In the genomic region with DNA sequence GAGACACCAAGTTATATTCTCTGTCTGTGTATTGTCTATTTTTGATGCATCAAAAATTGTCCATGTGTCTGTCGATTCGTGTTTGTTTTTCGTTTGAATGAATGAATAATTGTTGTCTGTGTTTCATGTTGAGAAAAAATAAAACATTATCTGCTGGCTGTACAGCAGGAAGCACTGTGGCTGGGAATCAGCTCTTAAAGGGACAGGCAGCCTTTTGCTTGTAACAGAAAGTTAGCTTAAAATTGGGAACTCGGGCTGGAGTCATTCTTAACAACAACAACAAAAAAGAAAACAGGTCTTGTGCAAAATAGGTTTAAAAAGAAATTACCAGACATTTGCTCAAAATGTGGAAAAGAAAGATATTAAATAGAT, we compare ENCODE assay signal across 9 mouse cellular contexts. TPM values are rescaled to one million over a fixed set of nuclear protein-coding genes. Genes with fewer than 3 reads are reported as not detected.
A peak's percentile ranks its signal among the peaks of the same experiment; 100 is the strongest.
DNase-seq lines count a peak whose midpoint lies in the region; ATAC-seq lines count a peak whose summit lies in the region.
"Had no signal": no experiment of that assay in that cellular context is flagged by ENCODE, and none has a peak within 500 bp of the region (broad histone marks: within the 10 kb centered on the region; RNA-seq: fewer than 3 reads in every experiment).

No protein-coding gene starts in this region.

- H3K4me1 ChIP-seq in heart, embryonic 15.5 days (replicated peaks) = peaks cover 5% of the 10 kb centered on the region; the same call in 1 of the 2 replicates
- H3K4me1 ChIP-seq in embryonic facial prominence, embryonic 11.5 days (ENCODE audit: control insufficient read depth, insufficient read depth, low read length) = no peaks in the 10 kb centered on the region
- H3K4me1 ChIP-seq in hindbrain, embryonic 14.5 days (replicated peaks; ENCODE audit: control insufficient read depth, insufficient read depth, low read length) = no peaks in the 10 kb centered on the region

- no peak for ATAC-seq in heart, embryonic 15.5 days (replicated peaks; ENCODE audit: insufficient number of reproducible peaks, insufficient read depth, low FRiP score, low read depth)
- no peak; the same call in 1 of the 2 replicates for ATAC-seq in embryonic facial prominence, embryonic 11.5 days (replicated peaks; ENCODE audit: insufficient number of reproducible peaks, low FRiP score, low TSS enrichment, low read depth)
- peak; percentile 57; the same call in 1 of the 2 replicates for ATAC-seq in hindbrain, embryonic 14.5 days (ENCODE audit: low FRiP score)
- peak; percentile 42 for ATAC-seq in megakaryocyte-erythroid progenitor cell, adult 5-6 weeks (replicated peaks; ENCODE audit: low FRiP score, low TSS enrichment, poor library complexity, severe bottlenecking)

- H3K9ac ChIP-seq in heart, embryonic 15.5 days = no peak overlapping the region
- H3K9ac ChIP-seq in embryonic facial prominence, embryonic 11.5 days (replicated peaks; ENCODE audit: low read length) = peak overlapping the region; percentile 80
- H3K9ac ChIP-seq in hindbrain, embryonic 14.5 days = peak overlapping the region; percentile 61; the same call in 1 of the 2 replicates

- H3K27me3 ChIP-seq in heart, embryonic 15.5 days = no peaks in the 10 kb centered on the region
- no peaks in the 10 kb centered on the region for H3K27me3 ChIP-seq in embryonic facial prominence, embryonic 11.5 days (ENCODE audit: control insufficient read depth, insufficient read depth, low read length)
- no peaks in the 10 kb centered on the region for H3K27me3 ChIP-seq in hindbrain, embryonic 14.5 days (ENCODE audit: control insufficient read depth, insufficient read depth, low read length)

- DNase-seq in heart, postnatal 36 days = no peak
- DNase-seq in embryonic facial prominence, embryonic 11.5 days (ENCODE audit: low spot score) = no peak
- no peak for DNase-seq in hindbrain, embryonic 14.5 days (ENCODE audit: low spot score)
- DNase-seq in gastrocnemius, postnatal 25 days = no peak
- DNase-seq in embryo, embryonic 10 days (ENCODE audit: low spot score) = no peak
- no peak for DNase-seq in adrenal gland, adult 2 months

- no peaks in the 10 kb centered on the region for H3K36me3 ChIP-seq in heart, embryonic 15.5 days
- H3K36me3 ChIP-seq in embryonic facial prominence, embryonic 11.5 days (replicated peaks; ENCODE audit: control insufficient read depth, insufficient read depth, low read depth, low read length) = no peaks in the 10 kb centered on the region
- no peaks in the 10 kb centered on the region for H3K36me3 ChIP-seq in hindbrain, embryonic 14.5 days (replicated peaks; ENCODE audit: control insufficient read depth, insufficient read depth)

- H3K4me3 ChIP-seq in heart, embryonic 15.5 days = peak overlapping the region; percentile 81
- H3K4me3 ChIP-seq in embryonic facial prominence, embryonic 11.5 days (ENCODE audit: low read depth, low read length) = peak overlapping the region; percentile 49
- peak overlapping the region; percentile 69 for H3K4me3 ChIP-seq in hindbrain, embryonic 14.5 days (replicated peaks; ENCODE audit: low read length)

- intact Hi-C loops in heart, postnatal 36 days (cut with DNase I) = no loop called here

- WGBS in heart, embryonic 15.5 days = 1% methylated on average over 4 of the region's 4 CpGs
- 4% methylated on average over 4 of the region's 4 CpGs for WGBS in embryonic facial prominence, embryonic 11.5 days
- WGBS in hindbrain, embryonic 14.5 days = under 1% methylated on average over 4 of the region's 4 CpGs

- peak overlapping the region; percentile 89 for H3K27ac ChIP-seq in heart, embryonic 15.5 days
- peak overlapping the region; percentile 87; the same call in 1 of the 2 replicates for H3K27ac ChIP-seq in embryonic facial prominence, embryonic 11.5 days (replicated peaks; ENCODE audit: low read depth, low read length)
- no peak overlapping the region for H3K27ac ChIP-seq in hindbrain, embryonic 14.5 days

- peak overlapping the region; percentile 98 for H3K4me2 ChIP-seq in heart, embryonic 15.5 days
- peak overlapping the region; percentile 56 for H3K4me2 ChIP-seq in embryonic facial prominence, embryonic 11.5 days (ENCODE audit: low read depth, low read length)
- H3K4me2 ChIP-seq in hindbrain, embryonic 14.5 days (replicated peaks) = peak overlapping the region; percentile 84

- no peaks in the 10 kb centered on the region for H3K9me3 ChIP-seq in heart, embryonic 15.5 days (replicated peaks)
- H3K9me3 ChIP-seq in embryonic facial prominence, embryonic 11.5 days (replicated peaks; ENCODE audit: control insufficient read depth, low read length) = no peaks in the 10 kb centered on the region
- H3K9me3 ChIP-seq in hindbrain, embryonic 14.5 days (ENCODE audit: control insufficient read depth, low read length) = no peaks in the 10 kb centered on the region

RNA-seq across cellular contexts. Expression of gene Olfr725, which starts 22.5 kb away (rescaled TPM):
- polyA plus RNA-seq in heart, embryonic 15.5 days (2015; fragmentation: Nextera tagmentation; extraction: Ambion mirVana) = not detected in 2 replicates
- not detected for total RNA-seq in heart, postnatal 36 days (2021)
- polyA plus RNA-seq in embryonic facial prominence, embryonic 11.5 days (2014; fragmentation: Nextera tagmentation; extraction: Ambion mirVana) = not detected in 2 replicates
- not detected in 2 replicates for polyA plus RNA-seq in hindbrain, embryonic 14.5 days (2014; fragmentation: Nextera tagmentation; extraction: Ambion mirVana)
- total RNA-seq in megakaryocyte-erythroid progenitor cell, adult 5-6 weeks (2014; fragmentation: Nextera tagmentation) = not detected in 2 replicates
- not detected in 2 replicates for total RNA-seq in megakaryocyte-erythroid progenitor cell, adult 5-6 weeks (2017)
- total RNA-seq in gastrocnemius, postnatal 25 days (2021) = not detected
- total RNA-seq in adrenal gland, adult 2 months (2021) = not detected
- polyA plus RNA-seq in adrenal gland, adult 2 months (2012; rRNA removed) = not detected in 2 replicates
- total RNA-seq: MEL had no signal

RNA-seq across cellular contexts. Expression of gene Olfr726, which starts 28.0 kb away (rescaled TPM):
- not detected in 2 replicates for polyA plus RNA-seq in heart, embryonic 15.5 days (2015; fragmentation: Nextera tagmentation; extraction: Ambion mirVana)
- not detected for total RNA-seq in heart, postnatal 36 days (2021)
- not detected in 2 replicates for polyA plus RNA-seq in embryonic facial prominence, embryonic 11.5 days (2014; fragmentation: Nextera tagmentation; extraction: Ambion mirVana)
- polyA plus RNA-seq in hindbrain, embryonic 14.5 days (2014; fragmentation: Nextera tagmentation; extraction: Ambion mirVana) = not detected in 2 replicates
- not detected in 2 replicates for total RNA-seq in megakaryocyte-erythroid progenitor cell, adult 5-6 weeks (2014; fragmentation: Nextera tagmentation)
- total RNA-seq in megakaryocyte-erythroid progenitor cell, adult 5-6 weeks (2017) = not detected in 2 replicates
- total RNA-seq in gastrocnemius, postnatal 25 days (2021) = not detected
- total RNA-seq in adrenal gland, adult 2 months (2021) = not detected
- not detected in 2 replicates for polyA plus RNA-seq in adrenal gland, adult 2 months (2012; rRNA removed)
- total RNA-seq: MEL had no signal

Comparison
In these comparisons a context has a peak if more than half of its experiments do, and no peak if none do; other contexts are left out.
1. ATAC-seq: peak in hindbrain, embryonic 14.5 days (single experiment) and megakaryocyte-erythroid progenitor cell, adult 5-6 weeks (single experiment); none in heart, embryonic 15.5 days (single experiment) and embryonic facial prominence, embryonic 11.5 days (single experiment).
2. Peak in every context shown above with its lines, with median percentiles within 50 percentile points of each other: H3K4me2 ChIP-seq and H3K4me3 ChIP-seq.